Mouse (Mus musculus) MEL-GATA-1-ER (cell line): ENCODE data around the gene Kcnk13.
A peak's percentile ranks its signal among the peaks of the same experiment; 100 is the strongest.

Experiments used
- DNase-seq: peaks from one replicate; pipeline ENCODE4 v3.0.0-alpha.2; 2012; ENCODE audit warnings: low read depth; ENCODE audit errors: extremely low read depth

Kcnk13 gene

DNA sequence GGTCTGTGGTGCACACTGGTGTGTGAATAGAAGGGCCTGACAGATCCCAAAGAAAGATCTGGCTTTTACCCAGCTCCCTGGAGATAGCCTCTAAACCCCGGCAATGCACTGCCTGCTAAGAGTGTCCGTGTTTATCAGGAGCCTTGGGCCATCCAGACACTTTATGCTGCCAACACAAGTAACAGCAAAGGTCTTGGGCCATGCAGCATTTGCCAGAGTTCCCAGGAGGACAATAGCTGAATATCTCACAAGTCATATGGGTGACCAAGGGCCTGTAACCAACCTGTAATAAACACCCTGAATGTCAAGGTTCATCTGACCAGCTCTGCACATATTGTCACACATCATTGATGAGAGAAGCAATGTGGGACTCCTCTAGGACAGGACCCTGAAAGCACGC lies 123.7 kb downstream of the Kcnk13 start:
- DNase-seq, result no peak

DNA sequence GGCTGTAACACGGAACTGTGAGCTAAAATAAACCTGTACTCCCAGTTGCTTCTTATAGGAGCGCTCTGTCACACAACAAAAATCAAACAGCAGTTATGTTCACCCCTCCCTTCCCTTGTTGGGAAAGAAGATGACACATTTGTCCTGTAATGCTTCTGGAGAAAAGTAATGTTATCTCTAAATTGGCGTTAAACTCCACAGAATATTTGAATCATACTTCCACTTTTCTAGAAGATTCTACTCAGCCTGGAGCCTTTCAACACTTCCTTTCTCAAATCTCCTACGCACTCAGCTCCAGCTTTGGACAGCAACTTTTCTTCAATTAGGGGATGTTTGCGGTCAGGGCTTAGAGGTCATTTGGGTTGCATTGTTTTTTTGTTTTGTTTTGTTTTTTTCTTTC lies 125.0 kb downstream of the Kcnk13 start:
- DNase-seq, result no peak

DNA sequence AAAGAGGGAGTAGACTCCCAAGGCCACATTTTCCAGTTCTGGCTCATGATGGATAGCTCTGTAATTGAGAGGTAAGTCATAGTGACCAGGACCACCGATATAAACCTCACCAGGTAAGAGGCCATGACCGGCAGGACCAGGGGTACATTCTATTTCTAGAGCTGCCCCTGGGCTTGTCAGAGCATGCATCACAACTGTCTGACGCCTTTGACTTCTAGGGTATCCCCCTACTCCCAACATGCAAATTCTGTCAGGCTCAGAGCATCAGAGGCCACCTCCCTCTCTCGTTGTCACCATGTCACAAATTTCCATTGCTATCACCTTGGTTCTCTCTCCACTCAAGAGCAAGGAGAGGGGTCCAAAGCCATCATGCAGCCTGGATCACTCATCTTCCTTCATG lies 126.5 kb downstream of the Kcnk13 start:
- no peak for DNase-seq

DNA sequence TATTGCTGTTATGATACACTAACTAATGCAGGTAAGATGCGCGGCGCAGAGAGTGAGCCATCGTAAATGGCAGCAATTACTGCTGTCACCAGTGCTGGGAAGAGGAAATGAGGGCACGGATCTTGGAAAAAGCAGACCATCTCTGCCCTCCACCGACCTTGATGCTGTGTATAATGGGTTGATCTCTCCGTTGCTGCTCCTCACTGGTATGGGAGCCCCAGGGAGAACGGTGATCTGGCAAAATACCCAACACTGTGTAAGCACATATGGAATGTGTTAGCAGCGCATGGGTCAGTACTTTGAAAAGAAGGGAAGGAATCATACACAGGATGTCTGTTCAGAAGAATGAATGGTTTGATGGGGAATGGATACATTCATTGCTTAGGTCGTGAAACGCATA lies 128.7 kb downstream of the Kcnk13 start:
- no peak for DNase-seq

DNA sequence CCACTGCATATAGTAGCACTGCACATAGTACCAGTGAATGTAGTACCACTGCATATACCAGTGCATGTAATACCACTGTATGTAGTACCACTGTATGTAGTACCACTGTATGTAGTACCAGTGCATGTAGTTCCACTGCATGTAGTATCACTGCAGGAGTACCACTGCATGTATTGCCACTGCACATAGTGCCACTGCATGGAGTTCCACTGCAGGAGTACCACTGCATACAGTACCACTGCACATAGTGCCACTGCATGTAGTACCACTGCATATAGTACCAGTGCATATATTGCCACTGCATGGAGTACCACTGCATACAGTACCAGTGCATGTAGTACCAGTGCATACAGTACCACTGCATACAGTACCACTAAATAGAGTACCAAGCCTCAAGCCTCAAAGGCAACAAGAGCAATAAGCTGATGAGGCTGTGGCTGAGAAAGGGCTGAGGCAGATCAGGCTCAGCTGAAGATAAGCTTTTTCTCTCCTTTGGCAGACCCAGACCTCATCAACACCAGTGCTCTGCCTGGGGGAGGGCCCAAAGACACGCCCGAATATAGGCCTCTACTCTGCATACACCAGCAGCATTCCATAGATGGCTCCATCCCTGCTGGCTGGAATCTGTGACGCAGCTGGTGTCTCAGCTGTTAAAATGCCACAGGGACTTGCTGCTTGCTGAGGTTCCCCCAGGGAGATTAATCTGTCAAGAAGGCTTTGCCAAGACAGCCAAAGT lies 135.8 kb downstream of the Kcnk13 start:
- no peak for DNase-seq

DNA sequence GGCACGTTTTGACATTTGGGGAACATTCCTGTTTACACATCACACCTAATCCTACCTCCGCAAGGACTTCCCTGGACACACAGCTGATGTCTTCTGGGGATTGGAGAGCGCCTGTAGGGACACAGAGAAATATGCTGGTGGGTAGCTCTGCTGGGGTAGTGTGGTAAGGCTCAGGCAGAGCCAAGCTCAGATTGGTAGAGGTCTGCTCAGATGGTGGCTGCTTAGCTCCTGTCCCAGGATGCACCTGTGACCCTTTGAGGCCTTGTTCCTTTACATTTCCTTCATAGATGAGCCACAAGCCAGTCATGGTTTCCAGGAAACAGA lies 136.4 kb downstream of the Kcnk13 start:
- no peak for DNase-seq

DNA sequence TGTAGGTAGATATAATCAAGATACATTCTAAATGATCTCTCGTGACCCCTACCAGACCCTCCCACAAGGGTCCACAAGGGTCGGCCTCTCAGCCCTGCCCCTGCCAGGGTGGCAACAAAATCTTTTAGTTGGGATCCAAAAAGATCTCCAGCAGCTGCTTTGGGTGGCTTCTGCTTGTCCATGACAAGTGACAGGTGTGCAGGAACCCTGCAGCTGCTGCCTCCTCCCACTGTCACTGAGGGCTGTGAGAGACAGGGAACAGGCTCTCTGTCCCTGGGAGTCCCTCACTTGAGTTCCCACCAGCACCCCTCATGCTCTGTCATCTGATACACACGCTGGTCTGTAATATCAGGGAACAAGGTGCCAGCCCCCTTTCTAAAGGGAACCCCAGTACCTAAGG lies 137.4 kb downstream of the Kcnk13 start:
- DNase-seq, result no peak

DNA sequence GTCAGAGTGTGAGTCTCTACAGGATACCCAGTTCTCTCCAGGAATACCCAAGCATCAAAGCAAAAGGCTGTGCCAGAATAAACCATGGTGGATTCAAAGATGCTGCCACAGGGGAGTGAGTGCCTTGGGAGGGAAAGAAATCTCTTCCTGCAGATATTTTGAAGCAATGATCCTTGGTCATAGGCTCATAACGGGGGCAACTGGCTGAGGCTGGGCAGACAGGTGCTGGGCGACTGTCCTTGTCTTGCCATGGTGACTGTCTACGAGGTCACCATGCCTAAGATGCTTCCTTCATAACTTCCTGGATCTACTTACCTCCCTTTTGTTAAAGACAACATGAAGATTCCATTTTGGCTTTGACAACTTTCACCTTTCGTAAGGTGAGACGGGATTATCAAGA lies 140.2 kb downstream of the Kcnk13 start:
- no peak for DNase-seq

DNA sequence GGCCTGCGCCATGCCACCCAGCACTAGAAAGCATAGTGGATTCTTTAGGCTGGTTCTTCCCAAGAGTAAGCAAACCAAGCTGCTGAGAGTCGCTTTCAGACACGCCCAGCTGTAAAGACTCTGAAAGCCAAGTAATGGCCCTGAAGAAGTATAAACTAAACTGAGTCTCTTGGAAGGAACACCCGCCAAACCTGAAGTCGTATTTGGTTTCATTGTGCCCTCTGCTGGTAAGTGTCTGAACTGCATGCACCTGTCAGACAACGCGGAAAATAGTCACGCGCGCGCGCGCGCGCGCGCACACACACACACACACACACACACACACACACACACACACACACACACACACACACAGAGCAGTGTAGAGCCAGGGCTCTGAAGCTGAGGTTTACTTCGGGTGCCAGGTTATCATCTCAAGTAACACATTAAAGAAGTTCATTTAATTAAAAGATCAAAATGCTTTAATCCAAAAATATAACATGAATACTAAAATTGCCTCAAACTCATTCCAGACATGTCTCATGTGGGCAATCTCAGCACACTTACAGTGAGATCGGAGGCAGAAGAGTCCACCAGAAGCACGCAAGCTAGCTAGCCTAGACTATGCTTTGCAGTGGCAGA lies 142.1 kb downstream of the Kcnk13 start:
- DNase-seq, result peak; percentile 74

DNA sequence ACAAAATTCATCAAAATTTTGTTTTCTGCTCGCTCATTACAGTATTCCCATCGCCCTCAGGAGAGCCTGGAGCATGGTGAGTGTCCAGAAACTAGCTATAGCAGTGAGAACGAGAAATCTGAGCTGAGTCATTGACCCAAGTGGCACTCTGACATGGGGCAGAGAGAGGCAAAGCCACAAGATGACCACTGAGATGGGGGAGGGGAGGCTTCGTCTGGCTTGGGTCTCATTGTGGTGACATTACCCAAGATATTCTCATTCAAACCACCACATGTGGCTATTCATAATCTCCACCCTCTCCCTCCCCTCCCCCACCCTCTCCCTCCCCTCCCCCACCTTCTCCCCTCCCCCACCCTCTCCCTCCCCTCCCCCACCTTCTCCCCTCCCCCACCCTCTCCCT lies 143.1 kb downstream of the Kcnk13 start:
- DNase-seq, result no peak

DNA sequence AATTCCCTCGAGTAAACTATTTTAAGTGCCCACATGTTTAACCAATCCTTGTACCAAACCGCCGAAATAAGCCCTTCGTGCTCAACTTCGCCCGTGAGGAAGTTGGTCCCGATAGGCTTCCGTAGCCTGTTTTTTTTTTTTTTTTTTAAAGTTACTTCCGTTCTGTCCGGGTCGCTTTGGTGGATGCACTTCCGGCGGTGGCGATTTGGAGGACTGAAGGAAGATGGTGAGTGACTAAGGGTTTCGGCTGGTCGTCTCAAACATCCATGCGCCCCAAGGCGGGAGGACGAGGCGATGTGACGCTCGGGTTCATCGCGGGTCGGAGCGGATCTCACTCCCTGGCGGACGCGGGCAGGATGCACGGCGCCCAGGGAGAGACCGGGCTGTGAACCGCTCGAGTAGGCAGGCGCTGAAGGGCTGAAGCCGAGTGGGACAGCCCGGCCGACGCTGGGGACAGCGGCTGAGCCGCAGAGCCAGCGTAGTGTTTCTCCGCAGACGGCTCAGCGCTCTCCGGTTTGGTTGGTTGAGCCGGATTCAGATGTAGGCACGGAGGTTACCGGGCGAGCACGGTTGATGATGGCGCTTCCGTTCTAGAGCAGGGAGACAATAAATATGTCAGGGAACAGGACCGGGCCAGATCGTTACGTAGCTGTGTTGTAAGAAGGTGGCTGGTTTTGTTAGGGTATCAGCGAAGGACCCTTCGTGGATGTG lies 145.8 kb downstream of the Kcnk13 start, which contains the start of gene Psmc1:
Gene Psmc1 (plus strand): TSS at position 169 of the 711 bp plus-strand sequence.
- DNase-seq, result peak; percentile 90
